Mouse (Mus musculus) liver, embryonic 13.5 days (tissue): ENCODE measurements around the gene Irf2. TPM values are rescaled to one million over a fixed set of nuclear protein-coding genes. Genes with fewer than 3 reads are reported as not detected.

ENCODE experiments used
- ATAC-seq: fragments of 200-750 bp; cut with Nextera tagmentation; 2 replicates; pipeline ENCODE4 v1.8.0; 2017; ENCODE audit warnings: low read depth, mild to moderate bottlenecking, moderate number of reproducible peaks, moderate library complexity
- DNase-seq: peaks from one replicate; pipeline ENCODE4 v3.0.0; 2022
- H3K27ac ChIP-seq: fragments of 300-500 bp; sonication (generic); 2 replicates; pipeline ENCODE4 v1.5.1; 2015; ENCODE audit warnings: moderate library complexity, mild to moderate bottlenecking, inconsistent platforms
- H3K27me3 ChIP-seq: fragments of 300-500 bp; sonication (generic); 2 replicates; pipeline ENCODE4 v1.6.1; 2015; ENCODE audit warnings: mild to moderate bottlenecking, inconsistent platforms
- H3K36me3 ChIP-seq: fragments of 300-500 bp; sonication (generic); 2 replicates; pipeline ENCODE4 v1.6.1; 2015; ENCODE audit warnings: mild to moderate bottlenecking, inconsistent platforms
- H3K4me1 ChIP-seq: fragments of 300-500 bp; sonication (generic); replicated peaks from 2 replicates; pipeline ENCODE4 v1.6.1; 2015; ENCODE audit warnings: inconsistent platforms
- H3K4me2 ChIP-seq: fragments of 300-500 bp; sonication (generic); 2 replicates; pipeline ENCODE4 v1.6.1; 2015; ENCODE audit warnings: inconsistent platforms, mild to moderate bottlenecking, moderate library complexity
- H3K4me3 ChIP-seq: fragments of 300-500 bp; sonication (generic); replicated peaks from 2 replicates; pipeline ENCODE4 v1.5.1; 2015; ENCODE audit warnings: mild to moderate bottlenecking, inconsistent platforms
- H3K9ac ChIP-seq: fragments of 300-500 bp; sonication (generic); 2 replicates; pipeline ENCODE4 v1.6.1; 2015; ENCODE audit warnings: mild to moderate bottlenecking, inconsistent platforms
- H3K9me3 ChIP-seq: fragments of 300-500 bp; sonication (generic); replicated peaks from 2 replicates; pipeline ENCODE4 v1.6.1; 2016; ENCODE audit warnings: inconsistent platforms
- whole genome bisulfite sequencing: fragments of 180-500 bp; shearing (Covaris S2); methylation state at CpG from one replicate; pipeline ENCODE4 v1.1.7; 2015; ENCODE audit not compliant: insufficient replicate concordance; 5-methylcytosine and 5-hydroxymethylcytosine counted together
- polyA plus RNA-seq: library from polyadenylated mRNA; unstranded; fragments of >200 nt; fragmentation: Nextera tagmentation; extraction: Ambion mirVana; gene quantifications from 2 replicates; pipeline ENCODE4 v1.2.1, GENCODE M21; 2015

Irf2 gene
- polyA plus RNA-seq, 1 experiment from 2014 or later, result 11.1 TPM

GRCm38 (mm10) chr8:46885786-46886185, 146.3 kb downstream of the Irf2 start:
- Histone ChIP-seq H3K4me3 (no peak overlapping the region), H3K9ac (no peak overlapping the region), H3K36me3 (no peaks in the 10 kb centered on the region), H3K4me1 (peaks cover 7% of the 10 kb centered on the region; the same call in 1 of the 2 replicates), H3K27ac (no peak overlapping the region), H3K9me3 (no peaks in the 10 kb centered on the region), H3K4me2 (no peak overlapping the region), H3K27me3 (no peaks in the 10 kb centered on the region)
- DNase-seq (no peak), ATAC-seq (no peak)
- 75% methylated on average over 2 of the region's 2 CpGs for WGBS

- Histone ChIP-seq H3K9ac (no peak overlapping the region), H3K36me3 (no peaks in the 10 kb centered on the region), H3K27ac (no peak overlapping the region), H3K4me2 (no peak overlapping the region), H3K4me3 (no peak overlapping the region), H3K27me3 (no peaks in the 10 kb centered on the region), H3K9me3 (no peaks in the 10 kb centered on the region), H3K4me1 (peaks cover 7% of the 10 kb centered on the region; the same call in 1 of the 2 replicates)
- ATAC-seq, result no peak
- DNase-seq, result no peak
- 77% methylated on average over 1 of the region's 1 CpGs for WGBS
Observed at GRCm38 (mm10) chr8:46886216-46886615, 146.7 kb downstream of the Irf2 start.

GRCm38 (mm10) chr8:46887396-46887795, 147.9 kb downstream of the Irf2 start:
- Histone ChIP-seq H3K4me2 (no peak overlapping the region), H3K9me3 (no peaks in the 10 kb centered on the region), H3K27ac (no peak overlapping the region), H3K36me3 (no peaks in the 10 kb centered on the region), H3K4me1 (peaks cover 7% of the 10 kb centered on the region; the same call in 1 of the 2 replicates), H3K9ac (no peak overlapping the region), H3K27me3 (no peaks in the 10 kb centered on the region), H3K4me3 (no peak overlapping the region)
- ATAC-seq, result no peak
- no peak for DNase-seq
- WGBS, result 59% methylated on average over 6 of the region's 6 CpGs

GRCm38 (mm10) chr8:46888575-46888974, 149.0 kb downstream of the Irf2 start:
- WGBS, result 49% methylated on average over 4 of the region's 4 CpGs
- no peak overlapping the region for H3K27ac ChIP-seq
- no peak overlapping the region for H3K4me2 ChIP-seq
- H3K9me3 ChIP-seq, result no peaks in the 10 kb centered on the region
- peaks cover 13% of the 10 kb centered on the region; the same call in 1 of the 2 replicates for H3K4me1 ChIP-seq
- no peak for DNase-seq
- ATAC-seq, result no peak
- no peaks in the 10 kb centered on the region for H3K27me3 ChIP-seq
- H3K4me3 ChIP-seq, result no peak overlapping the region
- no peak overlapping the region for H3K9ac ChIP-seq
- no peaks in the 10 kb centered on the region for H3K36me3 ChIP-seq

DNA sequence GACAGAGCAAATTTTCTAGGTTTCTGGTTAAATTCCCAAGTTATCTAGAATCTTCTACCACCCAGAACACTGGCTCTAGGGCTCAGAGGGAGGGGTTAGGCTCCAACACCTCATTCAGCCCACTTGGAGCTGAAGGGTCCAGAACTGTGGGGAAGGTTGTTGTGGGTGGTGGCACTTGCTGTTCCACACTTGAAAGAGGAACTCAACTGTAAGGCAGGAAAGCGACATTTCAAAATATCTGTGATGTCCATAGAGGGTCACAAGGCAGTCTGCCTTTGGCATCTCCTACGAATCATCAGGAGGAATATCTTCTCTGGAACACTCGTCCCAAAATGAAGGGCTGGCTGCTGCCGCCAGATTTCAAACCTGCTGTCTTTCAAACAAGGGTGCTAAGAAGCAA, 150.7 kb downstream of the Irf2 start:
- Histone ChIP-seq H3K4me2 (no peak overlapping the region), H3K9me3 (no peaks in the 10 kb centered on the region), H3K36me3 (no peaks in the 10 kb centered on the region), H3K27ac (no peak overlapping the region), H3K9ac (no peak overlapping the region), H3K27me3 (no peaks in the 10 kb centered on the region), H3K4me1 (peaks cover 13% of the 10 kb centered on the region; the same call in 1 of the 2 replicates), H3K4me3 (no peak overlapping the region)
- ATAC-seq, result no peak
- no peak for DNase-seq
- WGBS, result 46% methylated on average over 4 of the region's 4 CpGs

DNA sequence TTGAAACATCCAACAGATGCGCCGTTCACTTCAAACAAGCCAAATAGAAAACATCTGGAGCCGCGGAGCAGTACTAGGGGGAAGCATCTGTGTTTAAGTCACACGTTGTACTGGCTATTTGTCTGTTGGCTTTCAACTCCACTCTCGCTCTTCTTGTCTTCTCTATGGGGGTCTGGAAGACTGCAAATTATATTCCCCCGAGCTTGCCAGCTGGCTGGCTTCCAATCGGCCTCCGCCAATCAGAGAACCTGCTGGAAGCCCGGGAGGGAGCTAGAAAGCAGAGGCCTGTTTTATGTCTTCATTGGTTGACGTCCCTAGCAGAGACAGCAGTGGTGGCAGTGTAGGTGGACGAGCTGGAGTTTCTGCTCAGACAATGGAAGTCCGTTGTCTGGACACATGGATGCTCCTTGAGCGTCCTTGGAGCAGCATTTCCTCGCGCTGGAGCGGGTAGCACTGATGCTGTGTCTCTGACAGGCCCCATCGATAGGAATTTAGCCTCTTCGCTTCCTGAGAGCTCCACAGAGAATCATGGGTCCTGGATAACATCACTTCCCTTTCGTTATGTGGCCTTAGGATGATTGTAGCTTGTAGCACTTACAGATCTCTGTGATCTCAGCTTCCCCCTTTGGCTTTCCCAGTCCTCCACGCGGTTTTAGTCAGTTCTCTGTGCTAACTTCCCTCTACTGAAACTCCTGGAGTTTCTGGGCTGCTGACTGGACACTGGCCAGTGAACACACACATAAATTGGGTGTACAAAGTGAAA, 153.2 kb downstream of the Irf2 start:
- peaks cover 13% of the 10 kb centered on the region; the same call in 1 of the 2 replicates for H3K4me1 ChIP-seq
- DNase-seq (no peak), ATAC-seq (no peak)
- 60% methylated on average over 22 of the region's 22 CpGs for WGBS
- H3K27me3 ChIP-seq, result no peaks in the 10 kb centered on the region
- no peaks in the 10 kb centered on the region for H3K9me3 ChIP-seq
- no peak overlapping the region for H3K4me3 ChIP-seq
- no peak overlapping the region for H3K9ac ChIP-seq
- H3K27ac ChIP-seq, result 0 out of 2 replicates have a peak overlapping the region, but pooled peaks have one; percentile 13
- H3K4me2 ChIP-seq, result no peak overlapping the region
- H3K36me3 ChIP-seq, result no peaks in the 10 kb centered on the region

DNA sequence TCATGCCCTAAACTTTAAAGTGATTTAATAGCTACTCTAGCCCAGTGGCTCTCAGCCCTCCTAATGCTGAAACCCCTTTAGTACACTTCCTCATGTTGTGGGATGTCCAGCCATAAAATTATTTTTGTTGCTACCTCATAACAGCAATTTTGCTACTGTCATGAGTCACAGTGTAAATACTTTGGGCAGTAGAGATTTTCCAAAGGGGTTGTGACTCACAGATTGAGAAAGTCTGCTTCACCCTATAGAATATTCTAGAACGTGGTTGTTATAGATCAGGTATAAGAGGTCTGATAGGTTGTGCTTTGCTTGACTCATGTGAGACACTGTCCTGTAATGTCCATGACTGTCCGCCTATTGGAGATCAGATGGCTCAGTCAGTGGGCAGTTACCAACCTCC, 154.9 kb downstream of the Irf2 start:
- H3K9me3 ChIP-seq, result no peaks in the 10 kb centered on the region
- H3K4me3 ChIP-seq, result no peak overlapping the region
- H3K36me3 ChIP-seq, result no peaks in the 10 kb centered on the region
- ATAC-seq (no peak), DNase-seq (no peak)
- H3K9ac ChIP-seq, result no peak overlapping the region
- H3K27ac ChIP-seq, result no peak overlapping the region
- 66% methylated on average over 2 of the region's 2 CpGs for WGBS
- no peak overlapping the region for H3K4me2 ChIP-seq
- no peaks in the 10 kb centered on the region for H3K27me3 ChIP-seq
- H3K4me1 ChIP-seq, result 0 out of 2 replicates have a peak, but pooled peaks cover 6% of the 10 kb centered on the region

DNA sequence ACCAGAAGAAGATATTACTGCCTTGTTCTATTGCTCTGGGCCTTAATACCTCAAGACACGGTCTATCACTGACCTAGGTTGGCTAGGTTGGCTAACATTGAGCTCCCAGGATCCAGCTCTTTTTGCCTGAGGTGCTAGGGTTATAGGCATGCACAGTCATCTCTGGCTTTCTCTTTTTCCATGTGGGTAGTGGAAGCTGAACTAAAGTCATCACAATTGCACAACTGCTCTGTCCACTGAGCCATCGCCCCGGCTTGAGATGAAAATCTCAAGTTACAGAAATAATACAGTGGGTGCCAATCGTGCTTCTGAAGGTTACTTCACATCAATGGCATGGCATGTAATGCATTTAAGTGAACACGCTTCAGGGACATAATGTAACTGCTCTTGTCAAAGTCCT, 156.5 kb downstream of the Irf2 start:
- no peak for ATAC-seq
- Histone ChIP-seq H3K4me2 (no peak overlapping the region), H3K4me3 (no peak overlapping the region), H3K27me3 (no peaks in the 10 kb centered on the region), H3K9ac (no peak overlapping the region), H3K27ac (no peak overlapping the region), H3K36me3 (no peaks in the 10 kb centered on the region), H3K9me3 (no peaks in the 10 kb centered on the region), H3K4me1 (0 out of 2 replicates have a peak, but pooled peaks cover 6% of the 10 kb centered on the region)
- 74% methylated on average over 5 of the region's 5 CpGs for WGBS
- DNase-seq, result no peak

DNA sequence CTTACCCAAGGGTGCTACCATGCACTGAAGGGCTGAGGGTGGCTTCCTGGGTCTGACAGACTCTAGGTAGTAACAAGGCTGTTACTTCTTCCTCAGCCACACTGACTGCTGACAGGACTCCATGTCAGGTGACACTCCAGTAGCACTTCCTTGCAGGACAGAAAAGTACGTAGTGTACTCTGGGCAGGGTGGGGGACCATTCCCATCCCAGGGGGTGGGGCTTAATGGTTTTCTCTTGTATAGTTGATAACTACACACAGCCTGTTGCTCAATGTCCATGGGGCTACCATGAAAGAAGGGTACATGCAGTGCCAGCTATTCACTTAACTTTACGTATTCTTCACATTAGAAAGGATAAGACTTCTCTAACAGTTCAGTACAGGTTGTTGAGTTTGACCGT, 157.2 kb downstream of the Irf2 start:
- DNase-seq, result no peak
- Histone ChIP-seq H3K4me3 (no peak overlapping the region), H3K9me3 (no peaks in the 10 kb centered on the region), H3K9ac (no peak overlapping the region), H3K27ac (no peak overlapping the region), H3K4me1 (0 out of 2 replicates have a peak, but pooled peaks cover 6% of the 10 kb centered on the region), H3K36me3 (no peaks in the 10 kb centered on the region), H3K4me2 (no peak overlapping the region), H3K27me3 (no peaks in the 10 kb centered on the region)
- WGBS, result 73% methylated on average over 3 of the region's 3 CpGs
- no peak for ATAC-seq

Other genes starting within 250 kb of the Irf2 start
- 21.6 and 25.9 TPM in 2 replicates for gene Cenpu, start 187.7 kb upstream of the Irf2 start, polyA plus RNA-seq
- gene Primpol, start 122.5 kb upstream of the Irf2 start, polyA plus RNA-seq, result 9.9 and 12.7 TPM in 2 replicates
- gene Casp3, start 122.4 kb upstream of the Irf2 start, polyA plus RNA-seq, result 78.4 and 101 TPM in 2 replicates
- gene Enpp6, start 247.2 kb downstream of the Irf2 start, polyA plus RNA-seq, result 0.08 and 0.13 TPM in 2 replicates